Mouse (Mus musculus) E14TG2a.4 (cell line): ENCODE measurements at regions not wholly inside any gene's neighbourhood (a gene's known extent, or its start where the extent isn't known, plus 50 kb on each side); places are given as distances from the start of the nearest gene placed in this dataset.

Source experiments
- CTCF ChIP-seq: conservative IDR thresholded peaks from 2 replicates; pipeline ENCODE4 v1.5.1; 2014; ENCODE audit warnings: low read length
- NANOG ChIP-seq: IDR thresholded peaks from 2 replicates; pipeline ENCODE4 v1.6.1; 2014; ENCODE audit warnings: borderline replicate concordance, low read length, mixed read lengths
- POU5F1 ChIP-seq: IDR thresholded peaks from 2 replicates; pipeline ENCODE4 v1.6.1; 2014; ENCODE audit warnings: low read length, borderline replicate concordance

DNA sequence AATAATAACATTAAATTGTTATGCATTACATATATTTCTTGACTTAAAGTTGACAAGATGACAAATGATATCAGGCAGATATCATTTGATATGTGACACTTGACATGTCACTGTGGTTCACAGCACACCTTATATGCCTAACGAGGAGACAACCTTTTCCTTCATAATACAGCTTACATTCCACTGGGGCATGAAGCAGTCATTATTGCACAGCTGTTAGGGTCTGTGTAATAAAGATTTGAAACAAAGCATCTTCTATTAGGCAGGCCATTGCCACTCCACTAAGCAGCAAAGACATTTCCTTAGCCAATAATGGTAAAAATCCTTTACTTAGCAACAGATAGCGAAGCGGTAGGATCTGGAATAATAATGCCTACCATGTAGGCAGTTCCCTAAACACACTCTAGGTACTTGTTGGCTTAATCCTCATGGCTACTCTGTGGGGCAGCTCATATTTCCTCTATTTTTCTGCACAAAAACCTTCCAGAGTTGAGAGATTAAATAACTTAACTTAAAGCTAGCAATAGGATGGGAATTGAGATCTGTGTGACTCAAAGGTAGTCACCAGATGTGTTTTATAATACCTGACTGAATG is 112.0 kb upstream of the Slc35f1 start:
- TF ChIP-seq CTCF (no peak), POU5F1 (no peak), NANOG (no peak)
